Mouse (Mus musculus) cortical plate, adult 2 months (tissue): ENCODE results near the gene Ap5s1. TPM values are rescaled to one million over a fixed set of nuclear protein-coding genes. Genes with fewer than 3 reads are reported as not detected.

Experiments
- H3K27ac ChIP-seq: fragments of 200-500 bp; 2 replicates; pipeline ENCODE4 v1.5.1; 2012; ENCODE audit warnings: low read length, control low read depth, inconsistent platforms; ENCODE audit not compliant: insufficient read depth
- H3K4me1 ChIP-seq: fragments of 200-500 bp; 2 replicates; pipeline ENCODE4 v1.6.1; 2011; ENCODE audit warnings: low read length; ENCODE audit not compliant: control insufficient read depth, insufficient read depth
- H3K4me3 ChIP-seq: fragments of 200-500 bp; 2 replicates; pipeline ENCODE4 v1.5.1; 2011; ENCODE audit warnings: mild to moderate bottlenecking, low read length, control low read depth; ENCODE audit not compliant: insufficient read depth
- CTCF ChIP-seq: fragments of 200-500 bp; IDR thresholded peaks from 2 replicates; pipeline ENCODE4 v1.5.1; 2011; ENCODE audit warnings: mild to moderate bottlenecking, control low read depth, low read length; ENCODE audit not compliant: insufficient read depth; ENCODE audit errors: extremely low read depth
- POLR2A ChIP-seq: fragments of 200-500 bp; IDR thresholded peaks from 2 replicates; pipeline ENCODE4 v1.6.1; 2011; ENCODE audit warnings: mild to moderate bottlenecking, low read length, control low read depth; ENCODE audit not compliant: insufficient read depth; ENCODE audit errors: extremely low read depth
- polyA plus RNA-seq: library from polyadenylated mRNA; depleted of rRNA; stranded (reverse); fragments of >200 nt; gene quantifications from 2 replicates; pipeline ENCODE4 v1.2.3, GENCODE M21; 2012

Gene Ap5s1
- polyA plus RNA-seq, 1 experiment = 46.0 TPM

DNA sequence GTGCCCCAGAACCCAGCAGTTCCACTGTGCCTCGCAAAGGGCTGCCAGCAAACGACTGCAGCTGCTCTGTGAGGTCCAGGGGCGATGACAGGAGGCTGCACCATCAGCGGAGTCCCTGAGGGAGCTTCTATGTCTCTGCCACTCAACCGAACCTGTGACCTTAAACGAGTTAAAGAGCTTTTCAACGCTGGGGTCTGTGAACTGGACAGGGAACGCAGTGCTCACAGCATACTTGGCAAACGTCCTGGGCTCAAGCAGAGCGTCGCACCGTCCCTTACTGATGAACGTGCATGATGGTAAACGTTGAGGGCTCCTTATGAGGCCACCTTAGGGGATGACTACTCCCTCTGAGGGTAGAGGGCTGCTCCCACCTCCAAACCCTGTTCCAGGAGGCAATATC lies 20.5 kb upstream of the Ap5s1 start:
- TF ChIP-seq POLR2A (no peak), CTCF (no peak)
- Histone ChIP-seq H3K27ac (0 out of 2 replicates have a peak overlapping the region, but pooled peaks have one; percentile 19), H3K4me3 (peak overlapping the region; percentile 83), H3K4me1 (peaks cover 7% of the 10 kb centered on the region)

DNA sequence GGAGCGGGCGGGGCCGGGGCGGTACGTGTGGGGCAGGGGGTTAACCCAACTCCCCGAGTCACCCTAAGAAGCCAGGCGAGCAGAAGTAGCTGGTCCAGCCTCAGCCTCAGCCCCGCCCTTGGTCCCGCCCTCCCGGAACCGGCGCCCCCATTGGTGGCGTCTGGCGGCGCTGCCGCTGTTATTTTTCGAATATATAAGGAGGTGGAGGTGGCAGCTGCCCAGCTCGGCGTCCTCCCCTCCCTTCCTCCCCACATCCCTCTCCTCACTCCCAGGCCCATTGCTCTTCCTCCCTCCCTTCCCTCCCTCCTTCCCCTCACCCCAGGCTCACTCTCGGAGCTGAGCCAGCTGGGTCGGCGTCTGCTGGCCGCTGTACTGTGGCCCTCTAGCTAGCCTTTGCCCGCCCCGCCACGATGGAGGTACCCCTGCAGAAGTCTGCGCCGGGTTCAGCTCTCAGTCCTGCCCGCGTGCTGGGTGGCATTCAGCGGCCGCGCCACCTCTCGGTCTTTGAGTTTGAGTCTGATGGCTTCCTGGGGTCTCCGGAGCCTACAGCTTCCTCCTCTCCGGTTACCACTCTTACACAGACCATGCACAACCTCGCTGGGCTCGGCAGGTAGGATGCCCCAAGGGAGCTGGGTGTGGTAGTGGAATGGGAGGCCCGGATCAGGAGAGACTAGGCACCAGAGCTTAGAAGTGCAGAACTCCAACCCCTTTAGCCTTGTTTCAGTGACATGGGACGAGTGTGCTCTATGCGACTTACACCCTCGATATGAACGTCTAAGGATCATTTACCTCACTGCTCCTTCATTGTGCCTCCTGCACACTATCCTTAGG lies 19.9 kb upstream of the Ap5s1 start, which contains the start of the genes Cdc25b and Spef1:
Gene Cdc25b (plus strand): TSS at position 179 of the 831 bp plus-strand sequence.
Gene Spef1 (minus strand): TSS at position 512 of the 831 bp plus-strand sequence.
- peak; percentile 70; the same call in 1 of the 2 replicates for TF ChIP-seq POLR2A
- TF ChIP-seq CTCF = no peak
- peak within 1 kb of the TSS; percentile 19; the same call in 1 of the 2 replicates for H3K27ac ChIP-seq
- peaks cover 7% of the 10 kb centered on the region for H3K4me1 ChIP-seq
- H3K4me3 ChIP-seq = peak within 1 kb of the TSS; percentile 83

DNA sequence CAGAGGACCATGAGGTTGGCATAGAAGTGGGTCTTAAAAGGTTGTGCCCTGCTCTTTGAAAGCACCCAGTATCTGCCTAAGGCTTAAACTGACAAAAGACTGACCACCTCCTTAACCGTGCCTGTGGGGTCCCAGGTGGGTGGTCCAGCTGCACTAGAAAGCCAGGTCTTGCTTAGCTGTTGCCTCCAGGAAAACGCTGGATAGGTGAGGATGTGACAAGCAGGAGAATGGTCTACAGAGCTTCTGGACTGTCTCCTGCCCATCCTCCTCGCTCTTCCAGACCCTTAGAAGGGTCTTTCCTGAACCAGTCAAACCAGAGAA lies 19.3 kb upstream of the Ap5s1 start:
- Histone ChIP-seq H3K27ac (no peak overlapping the region), H3K4me3 (peak overlapping the region; percentile 83), H3K4me1 (peaks cover 7% of the 10 kb centered on the region)
- TF ChIP-seq POLR2A (no peak), CTCF (no peak)

DNA sequence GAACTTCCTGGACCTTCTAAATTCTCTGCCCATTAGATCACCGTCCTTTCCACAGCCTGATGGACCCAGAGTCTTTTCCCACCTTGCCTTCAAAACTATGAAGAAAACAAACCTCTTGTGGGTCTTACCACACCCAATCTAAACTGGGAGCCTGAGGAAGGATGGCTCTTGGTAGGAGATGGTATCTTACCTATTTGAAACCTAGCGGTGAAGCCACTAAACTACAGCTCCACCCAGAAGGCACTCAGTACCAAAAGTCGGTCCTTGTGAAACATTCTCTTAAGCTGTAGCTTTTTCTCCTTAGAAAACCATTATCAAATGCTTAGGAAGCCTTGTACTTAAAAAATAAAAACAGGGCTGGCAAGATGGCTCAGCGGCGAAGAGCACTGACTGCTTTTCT lies 18.6 kb upstream of the Ap5s1 start:
- no peak overlapping the region for H3K27ac ChIP-seq
- no peak overlapping the region for H3K4me3 ChIP-seq
- TF ChIP-seq CTCF = no peak
- TF ChIP-seq POLR2A = no peak
- H3K4me1 ChIP-seq = peaks cover 7% of the 10 kb centered on the region

DNA sequence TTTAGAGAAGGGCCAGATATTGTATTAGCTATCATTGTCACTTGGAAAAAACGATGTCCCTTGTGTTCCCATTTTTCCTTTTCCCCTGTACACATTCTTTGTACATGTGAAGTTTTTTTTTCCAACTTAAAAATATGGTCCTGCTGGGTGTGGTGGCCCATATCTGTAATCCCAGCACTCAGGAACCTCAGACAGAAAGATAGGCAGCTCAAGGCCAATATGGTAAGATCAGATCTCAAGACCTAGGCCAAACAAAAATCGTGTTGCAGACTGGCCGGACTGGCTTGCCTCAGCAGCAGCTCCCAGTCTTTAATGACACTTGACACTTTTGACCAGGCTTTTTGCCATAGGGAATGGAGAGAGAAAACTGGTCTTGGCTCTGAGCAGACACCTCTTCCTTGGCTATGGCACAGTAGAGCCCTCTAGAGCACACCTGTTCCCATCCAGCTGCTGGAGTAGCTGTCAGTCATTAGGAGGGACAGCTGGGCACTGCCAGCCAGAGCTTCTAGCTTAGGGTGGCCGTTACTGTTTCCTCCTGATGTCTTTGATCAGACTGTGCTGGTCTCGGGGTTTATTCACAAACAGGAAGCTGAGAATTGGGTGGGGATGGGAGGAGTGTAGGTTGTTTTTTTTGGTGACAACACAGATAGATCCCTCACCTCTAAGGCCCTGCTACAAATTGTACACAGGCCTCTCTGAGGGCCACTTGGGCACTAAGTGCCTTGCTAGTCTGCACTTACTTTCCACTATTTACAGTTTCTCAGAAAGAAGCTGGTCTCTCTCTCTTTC lies 17.2 kb upstream of the Ap5s1 start:
- TF ChIP-seq CTCF = no peak
- TF ChIP-seq POLR2A = no peak
- Histone ChIP-seq H3K4me3 (no peak overlapping the region), H3K27ac (no peak overlapping the region), H3K4me1 (peaks cover 7% of the 10 kb centered on the region)

DNA sequence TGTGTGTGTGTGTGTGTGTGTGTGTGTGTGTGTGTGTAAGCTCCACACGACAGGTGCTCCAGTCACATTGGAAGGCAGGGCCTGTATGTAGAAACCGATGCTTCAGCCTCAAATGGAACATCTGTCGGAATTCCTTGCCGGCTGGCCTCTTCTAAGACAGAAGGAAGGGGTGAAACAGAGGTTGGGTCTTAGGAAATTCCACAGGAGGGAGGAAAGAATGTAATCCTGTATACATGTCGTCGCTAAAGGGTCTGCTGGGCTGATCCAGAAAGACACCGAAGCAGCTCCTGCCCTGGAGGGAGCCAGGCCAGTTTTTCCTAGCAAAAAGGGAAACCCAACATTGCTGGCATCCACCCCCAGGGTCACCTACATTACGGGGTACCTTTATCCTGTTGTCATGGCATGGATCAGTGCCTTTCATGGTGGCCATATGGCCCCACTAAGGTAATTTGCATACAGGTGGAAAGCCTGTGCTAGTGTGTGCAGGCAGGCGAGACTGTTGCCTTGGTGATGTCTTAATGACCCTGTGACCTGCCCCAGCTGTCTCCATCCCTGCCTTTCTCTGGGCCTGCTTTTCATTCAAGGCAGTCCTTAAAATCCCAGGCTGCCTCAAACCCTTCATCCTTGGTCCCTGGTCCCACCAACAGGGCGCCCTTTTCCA lies 16.4 kb upstream of the Ap5s1 start:
- Histone ChIP-seq H3K27ac (no peak overlapping the region), H3K4me3 (no peak overlapping the region), H3K4me1 (peaks cover 7% of the 10 kb centered on the region)
- no peak for TF ChIP-seq CTCF
- TF ChIP-seq POLR2A = no peak

DNA sequence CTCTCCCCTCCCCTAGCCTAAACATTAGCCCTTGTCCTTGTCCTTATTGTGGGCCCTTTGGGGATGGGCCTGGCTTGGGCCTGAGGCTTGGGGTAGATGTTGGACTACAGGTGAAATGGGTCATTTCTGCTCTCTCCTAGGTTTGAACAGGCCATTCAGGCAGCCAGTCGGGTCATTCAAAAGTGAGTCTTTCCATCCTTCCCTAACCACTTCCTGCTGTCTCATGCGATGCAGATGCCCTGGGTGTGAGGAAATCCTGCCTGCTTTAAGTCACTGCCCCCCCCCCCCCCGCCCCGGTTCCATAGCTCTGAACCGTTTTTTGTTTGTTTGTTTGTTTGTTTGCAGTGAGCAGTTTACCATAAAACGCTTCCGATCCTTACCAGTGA lies 15.9 kb upstream of the Ap5s1 start:
- Histone ChIP-seq H3K27ac (no peak overlapping the region), H3K4me1 (peaks cover 7% of the 10 kb centered on the region), H3K4me3 (no peak overlapping the region)
- TF ChIP-seq CTCF (no peak), POLR2A (no peak)

DNA sequence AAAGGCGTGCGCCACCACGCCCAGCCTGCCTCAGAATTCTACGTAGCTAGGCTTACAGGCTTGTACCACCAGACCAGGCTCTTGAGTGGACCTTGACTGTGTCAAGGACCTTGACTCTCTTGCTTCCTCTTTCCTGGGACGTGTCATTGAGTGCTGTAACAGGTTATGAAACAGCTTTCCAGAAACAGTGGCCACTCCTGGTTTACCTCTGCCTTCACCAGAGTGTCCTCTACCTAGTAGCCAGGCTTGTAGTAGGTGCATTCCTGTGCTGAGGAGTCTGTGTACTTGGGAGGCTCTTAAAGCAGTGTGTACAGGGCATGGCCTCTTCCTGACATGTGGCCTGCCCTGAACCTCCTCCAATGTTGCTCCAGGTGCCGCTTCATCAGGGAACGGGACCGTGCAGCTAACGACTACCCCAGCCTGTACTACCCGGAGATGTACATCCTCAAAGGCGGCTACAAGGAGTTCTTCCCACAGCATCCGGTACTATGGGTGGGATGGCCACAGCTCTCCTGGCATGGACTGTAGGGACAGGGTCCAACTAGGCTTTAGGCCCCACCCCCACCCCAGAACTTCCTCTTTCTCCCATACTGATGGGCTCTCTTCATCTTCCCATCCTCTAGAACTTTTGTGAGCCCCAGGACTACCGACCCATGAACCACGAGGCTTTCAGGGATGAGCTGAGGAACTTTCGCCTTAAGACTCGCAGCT lies 10.1 kb upstream of the Ap5s1 start:
- TF ChIP-seq CTCF (no peak), POLR2A (no peak)
- Histone ChIP-seq H3K27ac (no peak overlapping the region), H3K4me3 (no peak overlapping the region), H3K4me1 (no peaks in the 10 kb centered on the region)

DNA sequence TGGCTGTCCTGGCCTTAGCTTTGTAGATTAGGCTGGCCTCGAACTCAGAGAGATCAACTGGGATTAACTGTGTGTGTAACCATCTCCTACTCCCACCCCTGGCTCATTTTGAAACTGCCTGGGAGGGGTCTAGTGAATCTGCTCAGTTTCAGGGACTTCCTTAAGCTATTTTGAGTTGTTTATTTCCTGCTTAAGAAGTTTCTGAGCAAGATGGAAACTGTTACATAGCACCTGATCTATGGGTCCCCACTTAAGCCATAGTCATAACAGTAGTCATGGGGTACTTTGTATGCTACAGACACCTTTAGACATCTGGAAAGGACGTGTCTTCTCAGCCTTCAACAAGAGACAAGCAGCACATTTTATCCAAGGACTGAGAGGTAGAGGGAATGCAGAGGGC lies 6.2 kb upstream of the Ap5s1 start:
- H3K4me3 ChIP-seq = no peak overlapping the region
- no peak overlapping the region for H3K27ac ChIP-seq

More for the DNA sequence above, 6.2 kb upstream of the Ap5s1 start:
- no peaks in the 10 kb centered on the region for H3K4me1 ChIP-seq
- TF ChIP-seq CTCF (no peak), POLR2A (no peak)
